Mouse (Mus musculus) intestine, postnatal 0 days (tissue): ENCODE data around the gene Il17rc. TPM values are rescaled to one million over a fixed set of nuclear protein-coding genes. Genes with fewer than 3 reads are reported as not detected.
A peak's percentile ranks its signal among the peaks of the same experiment; 100 is the strongest.

Source experiments
- ATAC-seq: fragments of 200-750 bp; cut with Nextera tagmentation; 2 replicates; pipeline ENCODE4 v1.8.0; 2017; ENCODE audit warnings: mild to moderate bottlenecking, moderate TSS enrichment, moderate library complexity
- H3K27ac ChIP-seq: fragments of 300-500 bp; sonication (generic); 2 replicates; pipeline ENCODE4 v1.5.1; 2014; ENCODE audit warnings: mild to moderate bottlenecking, low read depth, low read length, moderate library complexity
- H3K27me3 ChIP-seq: fragments of 300-500 bp; sonication (generic); replicated peaks from 2 replicates; pipeline ENCODE4 v1.6.1; 2014; ENCODE audit warnings: low read length, mixed read lengths; ENCODE audit not compliant: control insufficient read depth, insufficient read depth
- H3K36me3 ChIP-seq: fragments of 300-500 bp; sonication (generic); 2 replicates; pipeline ENCODE4 v1.6.1; 2014; ENCODE audit warnings: mild to moderate bottlenecking, moderate library complexity; ENCODE audit not compliant: control insufficient read depth, insufficient read depth
- H3K4me1 ChIP-seq: fragments of 300-500 bp; sonication (generic); replicated peaks from 2 replicates; pipeline ENCODE4 v1.6.1; 2014; ENCODE audit warnings: antibody characterized with exemption, low read length, mixed read lengths; ENCODE audit not compliant: control insufficient read depth, insufficient read depth
- H3K4me2 ChIP-seq: fragments of 300-500 bp; sonication (generic); replicated peaks from 2 replicates; pipeline ENCODE4 v1.6.1; 2014; ENCODE audit warnings: low read depth, mild to moderate bottlenecking, moderate library complexity
- H3K4me3 ChIP-seq: fragments of 300-500 bp; sonication (generic); 2 replicates; pipeline ENCODE4 v1.5.1; 2014; ENCODE audit warnings: low read depth, low read length
- H3K9ac ChIP-seq: fragments of 300-500 bp; sonication (generic); 2 replicates; pipeline ENCODE4 v1.6.1; 2014; ENCODE audit warnings: mild to moderate bottlenecking, low read depth, low read length
- H3K9me3 ChIP-seq: fragments of 300-500 bp; sonication (generic); 2 replicates; pipeline ENCODE4 v1.6.1; 2016; ENCODE audit warnings: mixed run types; ENCODE audit not compliant: control insufficient read depth
- CTCF ChIP-seq: sonication (generic); IDR thresholded peaks from 2 replicates; pipeline ENCODE4 v1.5.1; 2016; ENCODE audit warnings: low read depth, mild to moderate bottlenecking, control low read depth, antibody characterized with exemption, moderate library complexity
- WGBS: fragments of 180-500 bp; shearing (Covaris S2); extraction: QIAGEN DNeasy Blood & Tissue Kit; methylation state at CpG from one replicate; pipeline ENCODE4 v1.1.7; 2014; 5-methylcytosine and 5-hydroxymethylcytosine counted together
- polyA plus RNA-seq: library from polyadenylated mRNA; unstranded; fragments of >200 nt; fragmentation: Nextera tagmentation; extraction: Ambion mirVana; gene quantifications from 2 replicates; pipeline ENCODE4 v1.2.1, GENCODE M21; 2015

Gene Il17rc
- polyA plus RNA-seq, 1 experiment from 2014 or later: 16.5 TPM

DNA sequence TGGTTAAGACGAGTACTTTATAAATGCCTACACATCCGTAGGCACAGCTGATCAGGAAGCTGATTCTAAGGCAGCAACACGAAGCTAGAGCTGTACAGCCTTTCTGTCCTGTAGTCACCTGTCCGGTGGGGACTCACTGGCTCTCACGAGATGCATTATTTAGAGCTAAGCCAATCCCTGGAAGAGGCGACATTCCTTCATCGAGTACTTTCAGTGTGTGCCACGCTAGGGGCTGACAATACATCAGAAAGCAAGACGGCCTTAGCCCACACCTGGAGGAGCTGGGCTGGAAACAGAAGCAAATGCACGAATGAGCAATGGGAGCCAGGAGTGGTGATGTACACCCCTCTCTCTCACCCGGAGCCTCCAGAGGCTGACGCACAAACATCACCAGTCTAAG is 34.1 kb upstream of the Il17rc start:
- ATAC-seq: no peak
- H3K36me3 ChIP-seq: no peaks in the 10 kb centered on the region
- WGBS: 75% methylated on average over 12 of the region's 12 CpGs

DNA sequence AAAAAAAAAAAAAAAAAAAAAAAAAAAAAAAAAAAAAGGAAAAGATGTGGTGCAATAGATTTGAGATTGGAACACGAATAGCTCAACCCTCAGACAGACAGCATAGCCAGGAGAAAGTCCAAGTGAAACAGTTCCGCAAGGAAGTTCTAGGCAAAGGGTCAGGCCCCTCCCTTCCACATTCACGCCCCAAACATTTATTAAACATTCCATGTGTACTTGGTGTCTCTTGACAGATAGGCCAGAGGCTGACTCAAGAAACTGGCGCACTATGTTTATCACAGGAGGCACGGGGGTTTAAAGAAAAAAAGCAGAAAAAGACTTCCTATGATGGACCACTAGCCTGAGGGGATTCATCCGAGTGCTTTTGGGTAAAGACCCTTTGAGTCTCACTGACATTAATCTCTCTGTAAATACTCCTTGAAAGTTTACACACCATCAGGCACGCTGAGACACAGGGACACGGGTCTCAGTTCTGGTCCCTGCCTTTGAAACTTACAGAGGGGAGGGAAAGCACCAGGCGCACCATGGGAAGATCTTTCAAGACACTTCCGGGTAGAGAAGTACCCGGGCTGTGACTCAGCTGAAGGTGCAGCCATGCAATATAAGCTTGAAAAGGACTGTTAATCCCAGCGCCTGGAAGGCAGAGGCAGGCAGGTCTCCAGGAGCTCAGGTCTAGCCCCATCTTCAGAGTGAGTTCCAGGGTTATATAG is 32.4 kb upstream of the Il17rc start:
- Histone ChIP-seq H3K36me3 (no peaks in the 10 kb centered on the region), H3K9ac (no peak overlapping the region), H3K9me3 (no peaks in the 10 kb centered on the region), H3K27me3 (no peaks in the 10 kb centered on the region), H3K27ac (peak overlapping the region; percentile 62), H3K4me2 (no peak overlapping the region), H3K4me3 (no peak overlapping the region), H3K4me1 (no peaks in the 10 kb centered on the region)
- no peak for TF ChIP-seq CTCF
- ATAC-seq: peak; percentile 36; the same call in 1 of the 2 replicates
- WGBS: 35% methylated on average over 12 of the region's 12 CpGs

More for the DNA sequence above, 34.1 kb upstream of the Il17rc start:
- no peak overlapping the region for H3K4me2 ChIP-seq
- no peak overlapping the region for H3K9ac ChIP-seq
- H3K4me3 ChIP-seq: no peak overlapping the region
- no peaks in the 10 kb centered on the region for H3K9me3 ChIP-seq
- H3K27ac ChIP-seq: no peak overlapping the region
- no peak for TF ChIP-seq CTCF
- H3K4me1 ChIP-seq: no peaks in the 10 kb centered on the region; the same call in 1 of the 2 replicates
- no peaks in the 10 kb centered on the region for H3K27me3 ChIP-seq

DNA sequence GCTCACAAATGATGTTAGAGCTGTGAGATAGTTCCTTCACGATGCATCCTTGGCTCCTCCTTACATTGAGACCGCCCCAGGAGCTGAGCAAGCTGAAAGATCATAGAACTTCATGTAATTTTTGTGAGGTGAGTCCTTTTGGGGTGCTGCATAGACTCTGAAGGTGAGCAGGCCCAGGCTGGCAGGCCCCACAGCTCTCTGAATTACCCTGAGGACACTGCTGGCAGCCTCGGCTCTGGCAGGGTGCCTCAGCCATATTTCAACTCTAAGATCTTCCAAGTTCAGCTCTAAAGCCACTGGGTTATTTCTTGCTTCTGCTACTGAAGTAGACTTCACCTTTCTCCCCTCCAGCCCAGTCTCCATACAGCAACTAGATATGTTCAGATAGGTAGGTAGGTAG is 30.5 kb upstream of the Il17rc start:
- Histone ChIP-seq H3K4me2 (no peak overlapping the region), H3K4me1 (no peaks in the 10 kb centered on the region), H3K27ac (no peak overlapping the region), H3K27me3 (no peaks in the 10 kb centered on the region), H3K36me3 (no peaks in the 10 kb centered on the region), H3K4me3 (no peak overlapping the region), H3K9ac (no peak overlapping the region), H3K9me3 (no peaks in the 10 kb centered on the region)
- no peak for ATAC-seq
- TF ChIP-seq CTCF: no peak
- WGBS: 88% methylated on average over 3 of the region's 3 CpGs

DNA sequence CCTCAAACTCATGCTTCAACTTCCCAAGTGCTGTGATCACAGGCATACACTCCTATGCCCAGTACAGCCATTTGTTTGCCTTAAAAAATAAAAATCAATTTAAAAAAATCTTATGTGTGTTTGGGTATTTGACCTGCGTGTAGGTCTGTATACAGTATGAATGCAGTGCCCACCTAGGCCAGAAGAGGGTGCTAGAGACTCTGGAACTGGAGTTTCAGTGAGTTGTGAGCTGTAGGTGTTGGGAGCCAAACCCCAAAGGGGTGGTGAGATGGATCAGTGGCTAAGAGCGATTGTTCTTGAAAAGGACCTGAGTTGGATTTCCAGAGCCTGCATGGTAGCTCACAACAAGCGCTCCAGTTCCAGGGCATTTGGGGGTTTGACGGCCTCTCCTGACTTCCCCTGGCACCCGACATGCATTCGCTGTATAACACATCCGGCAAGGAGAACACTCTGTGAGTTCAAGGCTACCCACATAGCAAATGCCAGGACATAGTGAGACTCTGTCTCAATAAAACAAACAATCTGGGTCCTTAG is 30.0 kb upstream of the Il17rc start:
- Histone ChIP-seq H3K4me1 (no peaks in the 10 kb centered on the region), H3K9ac (no peak overlapping the region), H3K27me3 (no peaks in the 10 kb centered on the region), H3K4me2 (no peak overlapping the region), H3K27ac (no peak overlapping the region), H3K36me3 (0 out of 2 replicates have a peak, but pooled peaks cover under 1% of the 10 kb centered on the region), H3K9me3 (no peaks in the 10 kb centered on the region), H3K4me3 (no peak overlapping the region)
- peak; percentile 90 for TF ChIP-seq CTCF
- WGBS: 52% methylated on average over 7 of the region's 7 CpGs
- ATAC-seq: no peak

DNA sequence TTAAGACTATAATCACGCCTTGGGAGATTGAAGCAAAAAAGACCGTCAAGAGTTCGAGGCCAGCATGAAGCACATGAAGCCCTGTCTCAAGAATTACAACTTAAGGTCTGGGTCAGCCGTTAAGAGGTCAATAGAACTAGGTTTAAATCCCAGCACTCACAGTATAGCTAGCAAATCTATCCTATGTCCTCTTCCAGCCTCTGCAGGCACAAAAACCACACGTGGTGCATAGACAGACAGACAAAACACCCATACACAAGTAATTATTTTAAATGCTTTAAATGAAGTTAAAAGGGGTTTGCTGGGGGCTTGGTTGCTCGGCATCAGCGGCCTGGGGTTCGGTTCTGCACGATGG is 29.2 kb upstream of the Il17rc start:
- no peak for ATAC-seq
- Histone ChIP-seq H3K27ac (no peak overlapping the region), H3K27me3 (no peaks in the 10 kb centered on the region), H3K4me2 (peak overlapping the region; percentile 93), H3K4me3 (peak overlapping the region; percentile 92), H3K9me3 (no peaks in the 10 kb centered on the region), H3K36me3 (peaks cover 9% of the 10 kb centered on the region; the same call in 1 of the 2 replicates), H3K4me1 (no peaks in the 10 kb centered on the region), H3K9ac (peak overlapping the region; percentile 84)
- TF ChIP-seq CTCF: no peak
- 43% methylated on average over 9 of the region's 9 CpGs for WGBS

GRCm38 (mm10) chr6:113442442-113443090 is 28.7 kb upstream of the Il17rc start, which contains the start of gene Jagn1:
Jagn1 (plus strand) TSS chr6:113442569.
- Histone ChIP-seq H3K27ac (peak within 1 kb of the TSS; percentile 51), H3K4me3 (peak within 1 kb of the TSS; percentile 92), H3K9ac (peak within 1 kb of the TSS; percentile 84), H3K4me1 (no peaks in the 10 kb centered on the region), H3K27me3 (no peaks in the 10 kb centered on the region), H3K36me3 (peaks cover 14% of the 10 kb centered on the region), H3K4me2 (peak within 1 kb of the TSS; percentile 93), H3K9me3 (no peaks in the 10 kb centered on the region)
- peak; percentile 74 for ATAC-seq
- WGBS: under 1% methylated on average over 39 of the region's 45 CpGs
- no peak for TF ChIP-seq CTCF
